Mouse (Mus musculus): Measurements from ENCODE around the gene Iqcj.

- TF ChIP-seq POLR2A (IDR thresholded peaks at IDR 0.05; ENCODE audit: low read depth, low read length) (no peak), CTCF (IDR thresholded peaks at IDR 0.05; ENCODE audit: extremely low read depth, insufficient read depth, insufficient read length, insufficient replicate concordance) (no peak)
Observed at GRCm38 (mm10) chr3:67869424-67869823, 22.6 kb upstream of the Iqcj start.

Measured in spleen, adult 2 months (tissue).